Mouse (Mus musculus) gastrocnemius, postnatal 14 days (tissue): ENCODE data around the gene Ino80e. TPM values are rescaled to one million over a fixed set of nuclear protein-coding genes. Genes with fewer than 3 reads are reported as not detected.
"Not testable (repeated sequence)": the region's sequence is repeated elsewhere in the genome, so short reads cannot be mapped to it uniquely, and the experiment has no call there.

ENCODE experiments used
- DNase-seq: peaks from one replicate; pipeline ENCODE4 v3.0.0; 2021; ENCODE audit warnings: mixed read lengths
- intact Hi-C: fragments of 180-260 bp; cut with DNase I; formaldehyde crosslinking; loops from one replicate; pipeline ENCODE4 v1.15.1; 2025; ENCODE audit warnings: low total_unique reads
- long read RNA-seq, 2 experiments: library from polyadenylated mRNA; stranded (forward); transcript quantifications; one replicate each; pipeline ENCODE4 v2.0.0; 2021
- total RNA-seq, 2 experiments: library from RNA; stranded (reverse); gene quantifications; 2 replicates each; pipeline ENCODE4 v1.2.3; 2021

Ino80e gene
- total RNA-seq: 10 to 100 TPM; 13.7 to 14.1 TPM
- long read RNA-seq, experiment 1, transcript Ino80e-203 (7 exons, 1,973 nt): major isoform, 12 of 16 reads
- long read RNA-seq, experiment 1, partial matches to known transcripts: 1 of 16 reads
- long read RNA-seq, experiment 1, other reads (novel, unspliced or antisense): 3 of 16 reads
- long read RNA-seq, experiment 2, transcript Ino80e-203 (7 exons, 1,973 nt): major isoform, 7 of 10 reads
- long read RNA-seq, experiment 2, partial matches to known transcripts: 1 of 10 reads
- long read RNA-seq, experiment 2, other reads (novel, unspliced or antisense): 2 of 10 reads

DNA sequence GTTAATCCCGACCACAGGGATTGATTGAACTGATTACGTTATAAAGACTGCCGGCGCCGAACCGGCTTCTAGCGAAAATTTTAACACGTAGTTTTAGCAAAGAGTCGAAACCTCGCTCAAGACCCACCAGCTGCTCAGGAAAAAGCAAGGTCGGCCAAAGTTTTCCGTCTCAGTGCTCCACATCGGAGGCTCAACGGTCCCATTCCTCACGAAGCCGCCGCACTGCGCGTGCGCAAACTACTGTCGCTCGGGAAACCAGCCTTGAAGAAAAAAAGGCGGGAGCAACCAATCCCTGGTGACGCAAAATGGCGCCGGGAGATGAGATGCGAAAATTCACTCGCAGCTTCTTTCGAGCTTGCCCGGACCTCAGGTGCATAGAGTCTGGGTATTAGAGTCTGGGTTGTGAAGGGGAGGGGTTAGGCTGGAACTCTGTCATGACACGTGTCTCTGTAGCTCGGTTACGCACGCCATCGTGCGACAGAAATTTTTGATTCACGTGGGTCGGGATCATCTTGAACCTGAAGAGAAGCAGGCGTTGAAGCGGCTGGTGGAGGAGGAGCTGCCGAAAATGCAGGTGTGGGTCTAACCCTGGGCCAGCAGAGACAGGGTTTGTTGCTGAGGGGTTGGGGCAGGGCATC lies at the start of gene Ino80e:
TSS of gene Ino80e (minus strand) at position 231 of the 638 bp plus-strand sequence.
- peak; percentile 94 for DNase-seq
- intact Hi-C loops: no loop called here

DNA sequence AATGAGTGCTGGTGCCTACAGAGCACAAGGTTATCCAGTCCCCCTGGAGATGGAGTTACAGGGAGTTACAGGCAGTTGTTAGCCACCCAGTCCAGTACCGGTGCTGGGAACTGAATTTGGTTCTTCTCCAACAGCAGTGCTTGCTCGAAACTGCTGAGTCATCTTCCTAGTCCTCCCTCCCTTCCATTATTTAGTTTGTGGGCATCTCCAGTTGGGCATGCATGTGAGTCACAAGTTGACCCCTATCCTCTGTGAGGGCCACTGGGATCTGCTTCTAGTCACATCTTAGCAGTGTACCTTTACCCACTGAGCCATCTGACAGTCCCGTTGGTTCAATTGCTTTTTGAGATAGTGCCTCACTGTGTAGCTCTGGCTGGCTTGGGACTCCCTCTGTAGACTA lies 43.4 kb upstream of the Ino80e start:
- DNase-seq: no peak
- intact Hi-C loops: no loop called here

DNA sequence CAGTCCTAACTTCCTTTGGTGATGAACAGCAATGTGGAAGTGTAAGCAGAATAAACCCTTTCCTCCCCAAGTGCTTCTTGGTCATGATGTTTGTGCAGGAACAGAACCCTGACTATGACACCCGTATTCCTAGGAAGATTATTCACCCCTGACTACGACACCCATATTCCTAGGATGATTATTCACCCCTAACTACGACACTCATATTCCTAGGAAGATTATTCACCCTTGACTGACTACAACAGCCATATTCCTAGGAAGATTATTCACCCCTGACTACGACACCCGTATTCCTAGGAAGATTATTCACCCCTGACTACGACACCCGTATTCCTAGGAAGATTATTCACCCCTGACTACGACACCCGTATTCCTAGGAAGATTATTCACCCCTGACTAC lies 37.6 kb upstream of the Ino80e start:
- intact Hi-C loops: not testable (repeated sequence)

DNA sequence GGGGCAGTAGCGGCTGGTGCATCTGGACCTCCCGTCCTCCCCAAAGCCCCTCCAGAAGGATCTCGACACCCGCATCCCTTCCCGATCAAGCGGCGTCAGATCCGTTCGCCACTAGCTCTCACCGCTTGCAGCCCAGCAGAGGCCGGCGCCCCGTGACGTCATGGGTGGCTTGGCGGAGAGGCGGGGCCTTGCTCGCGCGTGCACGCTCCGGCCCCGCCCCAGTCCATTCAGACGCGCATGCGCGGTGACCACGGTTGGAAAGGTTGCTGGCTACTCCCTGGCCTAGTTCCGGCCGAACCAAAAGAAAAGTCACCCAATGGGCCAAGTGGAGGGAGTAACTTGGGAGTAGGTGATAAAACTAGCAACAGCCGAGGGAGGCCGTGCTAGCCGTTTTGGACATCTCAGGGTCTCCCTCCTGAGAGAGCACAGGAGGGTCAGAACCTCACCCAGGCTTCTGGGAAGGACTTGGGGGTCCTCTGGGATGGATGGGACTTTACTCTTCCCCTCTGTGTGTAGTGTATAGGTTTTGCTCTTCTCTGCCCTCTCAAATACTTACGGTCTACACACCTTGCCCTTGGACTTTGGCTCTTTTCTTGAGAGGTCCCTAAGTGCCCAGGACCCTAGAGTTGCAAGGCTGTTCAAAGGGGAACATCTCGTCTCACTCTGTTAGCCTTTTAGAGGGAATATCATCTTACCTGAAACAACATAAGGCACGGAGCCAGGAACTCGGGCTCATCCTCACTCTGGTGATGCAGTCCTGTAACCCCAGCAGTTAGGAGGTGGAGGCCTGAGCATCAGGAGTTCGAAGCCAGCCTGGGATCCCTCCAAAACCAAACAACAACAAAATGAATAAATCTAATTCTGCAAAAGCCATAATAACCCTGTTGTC lies 36.2 kb upstream of the Ino80e start:
- peak; percentile 99 for DNase-seq
- intact Hi-C loops: no loop called here

More for the DNA sequence above, 37.6 kb upstream of the Ino80e start:
- not testable (repeated sequence) for DNase-seq

DNA sequence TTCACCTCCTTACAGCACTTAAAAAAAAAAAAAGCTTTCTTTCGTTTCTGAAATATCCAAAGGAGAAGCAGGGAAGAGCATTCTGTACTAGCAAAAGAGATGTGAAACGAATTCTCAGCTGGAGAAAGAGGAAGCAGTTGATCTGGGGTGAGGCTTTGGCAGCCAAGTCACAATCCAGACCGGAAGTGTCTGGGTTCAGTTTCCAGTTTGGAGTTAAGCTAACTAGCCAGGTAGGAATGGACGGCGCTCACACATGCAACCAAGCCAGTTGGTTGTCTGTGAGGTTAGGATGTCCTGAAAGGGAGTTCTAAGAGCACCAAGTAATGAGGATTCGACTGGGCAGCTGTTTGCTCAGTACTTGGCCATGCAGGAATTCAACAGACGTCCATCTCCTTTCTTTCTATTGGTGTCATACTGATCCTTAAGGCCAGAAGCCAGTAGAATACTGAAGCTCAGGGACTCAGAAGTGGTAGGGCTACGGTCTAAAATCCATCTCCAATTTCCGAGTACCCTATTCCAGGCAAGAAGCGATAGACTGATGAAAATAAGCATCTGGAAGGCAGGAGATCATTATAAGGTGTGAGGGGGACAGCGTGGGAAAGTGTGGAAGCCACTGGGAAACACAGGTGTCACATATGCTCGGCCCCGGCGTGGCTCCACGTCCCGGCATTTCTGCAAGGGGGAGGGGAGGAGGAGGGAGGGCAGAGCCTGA lies 35.4 kb upstream of the Ino80e start:
- DNase-seq: no peak
- intact Hi-C loops: no loop called here

DNA sequence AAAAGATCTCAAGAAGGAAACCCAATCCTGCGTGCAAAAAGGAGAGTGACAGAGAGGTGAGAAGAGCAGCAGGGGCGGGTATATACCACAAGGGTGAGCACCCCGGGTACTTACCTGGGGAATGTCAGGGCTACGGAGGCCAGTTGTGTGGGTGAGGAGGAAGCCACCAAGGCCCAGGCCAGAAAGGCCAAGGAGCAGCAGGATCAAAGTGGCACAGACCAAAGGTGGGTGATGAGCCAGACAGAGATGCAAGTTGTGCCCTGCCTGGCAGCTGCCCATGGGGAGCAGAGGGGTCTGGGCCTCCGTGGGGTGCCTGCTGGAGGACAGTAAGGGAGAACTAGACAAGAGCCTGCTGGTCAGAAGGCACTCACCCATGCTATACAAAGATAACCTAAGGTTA lies 34.7 kb upstream of the Ino80e start:
- intact Hi-C loops: no loop called here
- no peak for DNase-seq

DNA sequence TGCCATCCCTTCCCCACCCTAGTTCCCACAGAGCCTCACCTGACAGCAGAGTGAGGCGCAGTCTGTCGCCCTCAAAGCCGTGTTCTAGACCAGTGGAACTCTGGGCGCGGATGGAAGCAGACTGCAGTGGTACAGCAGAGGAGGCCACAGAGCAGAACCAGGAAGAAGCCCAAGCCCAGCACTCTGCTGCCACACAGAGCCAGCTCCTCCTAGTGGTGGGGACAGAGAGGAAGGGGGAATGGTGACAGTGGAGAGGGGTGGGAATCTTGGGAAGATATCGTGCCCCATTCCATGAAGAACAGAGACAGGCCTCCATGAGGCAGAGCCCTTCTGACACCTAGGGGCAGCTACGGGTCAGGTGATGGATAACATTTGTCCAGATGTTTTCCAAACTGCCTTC lies 26.7 kb upstream of the Ino80e start:
- DNase-seq: no peak
- intact Hi-C loops: no loop called here

DNA sequence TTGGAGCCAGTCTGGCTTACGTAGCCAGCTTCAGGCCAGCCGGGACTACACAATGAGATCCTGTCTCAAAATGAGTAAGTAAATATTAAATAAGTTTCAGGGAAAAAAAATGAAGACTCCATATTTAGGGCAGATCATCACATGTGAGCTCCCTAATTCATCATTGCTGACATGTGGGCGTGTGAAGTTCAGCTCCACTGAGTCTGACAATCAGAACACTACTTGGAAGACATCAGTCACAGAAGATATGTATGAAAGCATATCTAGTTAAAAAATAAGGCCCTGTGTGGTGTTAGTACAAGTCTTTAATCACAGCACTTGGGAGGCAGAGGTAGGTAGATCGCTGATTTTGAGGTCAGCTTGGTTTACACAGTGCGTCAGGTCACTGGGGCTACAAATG lies 25.1 kb upstream of the Ino80e start:
- intact Hi-C loops: no loop called here
- no peak for DNase-seq

DNA sequence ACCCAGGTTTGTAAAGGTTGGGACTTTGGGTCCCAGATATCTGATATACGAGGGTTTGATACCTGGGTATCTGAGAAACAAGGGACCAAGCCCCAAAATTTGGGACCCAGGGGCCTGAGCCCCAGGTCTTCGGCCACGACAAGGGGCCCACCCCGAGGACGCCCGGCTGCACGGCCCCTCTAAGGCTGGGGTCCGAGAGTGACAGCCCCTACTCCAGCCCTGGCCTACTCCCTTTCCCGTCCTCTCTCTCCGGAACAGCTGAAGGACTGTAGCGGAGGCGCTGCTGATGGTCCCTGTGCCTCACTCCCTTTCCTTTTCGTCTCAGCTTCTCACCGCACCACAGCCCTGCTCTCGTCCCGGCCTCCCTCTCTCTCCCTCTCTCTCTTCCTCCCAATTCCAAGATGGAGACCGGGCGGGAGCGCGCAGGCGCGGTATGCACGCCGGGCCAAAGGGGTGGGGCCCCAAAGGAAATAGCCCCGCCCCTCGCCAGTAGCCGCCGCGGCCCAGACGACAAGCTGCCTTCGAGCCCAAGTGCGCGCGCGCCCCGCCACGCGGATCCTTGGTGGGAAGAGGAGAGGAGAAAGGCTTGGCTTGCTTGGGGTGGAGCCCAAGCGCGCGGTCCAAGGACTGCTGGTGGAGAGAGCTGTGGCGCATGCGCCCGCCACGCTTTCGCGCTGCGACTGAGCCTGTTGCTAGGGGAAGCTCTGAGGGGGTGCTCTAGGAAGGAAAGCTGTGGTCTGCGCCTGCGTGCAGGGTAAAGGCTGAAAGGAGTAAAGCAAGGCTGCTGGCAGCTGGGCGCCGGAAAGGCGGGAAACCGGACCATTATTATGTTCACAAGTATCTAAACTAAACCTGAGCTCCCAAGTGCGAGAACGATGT lies 22.3 kb upstream of the Ino80e start, which contains the start of gene Taok2:
TSS of gene Taok2 (minus strand) at position 418 of the 879 bp plus-strand sequence.
- DNase-seq: peak; percentile 98
- intact Hi-C loops: no loop called here

DNA sequence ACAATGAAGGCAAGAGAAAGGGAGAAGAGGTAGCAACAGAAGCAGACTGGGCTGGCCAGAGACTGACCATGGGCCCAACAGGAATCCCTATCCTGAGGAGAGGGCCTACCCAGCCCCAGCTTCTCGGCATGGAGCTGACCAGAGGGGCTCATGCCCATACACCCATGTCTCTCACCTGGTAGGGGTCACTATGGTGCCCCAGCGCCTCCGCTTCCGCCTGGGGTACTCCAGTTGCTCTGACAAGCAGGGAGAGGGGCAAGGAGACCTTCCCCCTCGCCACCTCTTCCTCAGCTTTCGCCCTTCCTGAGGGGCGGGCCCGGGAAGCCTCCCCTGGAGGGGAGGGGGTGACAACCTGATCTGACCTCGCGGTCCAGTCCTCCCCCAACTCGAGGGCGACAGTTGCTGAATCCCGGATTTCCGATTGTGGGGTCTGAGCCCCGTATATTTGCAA lies 21.6 kb upstream of the Ino80e start:
- no peak for DNase-seq
- intact Hi-C loops: no loop called here

DNA sequence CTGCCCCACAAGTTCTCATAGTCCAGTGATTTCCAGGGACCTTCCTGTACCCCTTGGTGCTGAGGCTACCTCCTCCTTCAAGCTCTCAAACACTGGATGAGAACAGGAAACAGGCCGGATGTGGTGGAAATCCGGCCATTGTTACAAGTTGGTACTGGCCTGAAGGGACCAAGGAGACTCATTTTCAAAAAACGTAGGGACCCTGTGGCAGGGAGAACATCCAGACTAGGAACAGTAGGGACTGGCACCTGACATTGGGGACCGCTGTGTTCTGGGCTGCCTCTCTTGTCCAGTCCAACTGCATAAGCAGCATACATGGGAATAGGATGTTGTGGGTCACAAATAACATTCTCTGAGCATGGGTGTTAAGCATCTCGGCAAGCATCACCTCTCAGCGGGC lies 18.9 kb upstream of the Ino80e start:
- no peak for DNase-seq
- intact Hi-C loops: no loop called here

DNA sequence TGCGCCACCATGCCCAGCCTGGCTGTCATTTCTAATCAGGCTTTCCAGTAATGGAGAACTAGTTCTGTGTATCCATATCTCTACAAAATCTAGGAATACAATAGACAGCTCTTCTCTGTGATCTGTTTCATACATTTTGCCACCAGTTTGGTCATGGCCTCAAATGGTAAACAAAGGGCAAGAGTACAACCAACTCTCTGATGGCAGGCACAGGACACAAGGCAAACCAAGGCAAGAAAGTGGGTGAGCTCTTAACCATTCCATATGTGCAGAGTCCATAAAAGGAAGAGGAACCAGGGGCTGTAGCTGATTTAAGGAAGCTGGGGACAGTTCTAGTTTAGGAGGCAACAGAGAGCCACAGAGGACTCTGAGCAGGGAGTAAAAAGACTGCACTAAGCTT lies 15.1 kb upstream of the Ino80e start:
- intact Hi-C loops: no loop called here
- no peak for DNase-seq

DNA sequence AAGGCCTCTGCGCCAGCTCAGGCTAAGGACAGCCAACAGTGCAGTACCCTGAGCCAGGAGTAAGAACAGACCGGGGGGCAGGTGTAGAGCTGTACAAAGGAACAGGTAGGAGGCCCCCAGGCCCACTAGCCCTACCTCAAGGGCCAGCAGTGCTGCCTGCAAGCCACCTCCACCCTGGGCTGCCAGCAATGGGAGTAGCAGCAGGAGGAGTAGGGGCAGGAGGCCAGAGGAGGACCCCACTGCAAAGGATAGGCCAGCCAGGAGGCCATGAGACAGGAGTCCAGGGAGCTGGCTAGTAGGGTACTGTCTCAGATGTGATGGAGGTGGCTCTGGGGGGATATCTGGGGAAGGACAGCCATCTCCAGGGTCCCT lies 8.3 kb upstream of the Ino80e start:
- intact Hi-C loops: no loop called here
- no peak for DNase-seq

DNA sequence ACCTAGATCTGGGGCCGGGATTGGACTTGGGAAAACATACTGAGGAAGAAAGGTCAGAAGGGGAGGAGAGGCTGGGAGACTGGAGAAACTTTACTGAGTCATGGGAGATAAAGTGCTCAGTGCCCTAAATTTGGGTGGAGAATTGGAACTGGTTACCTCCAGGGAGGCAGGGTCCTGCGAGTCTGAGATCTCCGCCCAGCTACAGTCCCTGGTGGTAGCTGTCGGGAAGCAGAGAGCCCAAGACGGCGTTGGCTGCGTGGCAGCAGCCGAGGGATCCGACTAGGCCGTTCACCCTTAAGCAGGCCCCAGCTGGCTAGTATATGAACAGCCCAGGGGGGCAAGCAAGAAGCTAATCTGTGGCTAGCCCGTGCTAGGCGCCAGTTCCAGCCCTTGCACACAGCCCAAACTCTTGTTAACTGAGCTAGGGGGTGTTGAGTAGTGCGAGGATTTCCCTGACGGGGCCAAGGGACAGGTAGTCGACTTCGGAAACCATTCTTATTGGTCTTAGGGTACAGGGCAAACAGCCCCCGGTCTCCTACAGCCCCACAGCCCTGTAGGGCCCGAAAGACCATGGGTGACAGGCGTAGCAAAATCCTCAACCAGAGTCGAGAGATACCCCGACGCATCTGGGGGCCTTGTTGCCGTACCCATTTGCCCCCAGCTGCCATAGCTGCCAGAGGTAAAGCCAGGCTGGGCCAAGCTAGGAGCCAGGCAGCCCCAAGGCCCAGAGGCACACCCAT lies 7.8 kb upstream of the Ino80e start:
- DNase-seq: no peak
- intact Hi-C loops: no loop called here

DNA sequence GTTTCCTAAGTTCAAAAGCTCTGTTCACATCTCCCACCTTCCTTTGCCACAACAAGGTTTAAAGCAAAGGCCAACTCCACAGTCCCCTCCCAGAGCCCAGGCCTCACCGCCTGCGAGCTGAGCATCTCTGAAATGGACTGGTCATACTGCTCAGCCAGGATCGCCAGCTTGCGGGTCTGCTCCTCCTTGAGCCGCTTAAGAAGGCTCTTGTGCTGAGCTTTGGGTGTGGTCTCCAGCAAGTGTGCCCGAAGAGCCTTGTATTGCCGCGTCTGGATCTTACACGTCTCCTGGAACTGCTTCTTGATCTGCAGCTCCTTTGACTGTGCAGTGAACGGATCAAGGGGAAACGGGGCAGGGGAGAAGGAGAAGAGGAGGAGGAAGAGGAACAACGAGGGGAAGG lies 5.8 kb upstream of the Ino80e start:
- intact Hi-C loops: no loop called here
- DNase-seq: no peak

DNA sequence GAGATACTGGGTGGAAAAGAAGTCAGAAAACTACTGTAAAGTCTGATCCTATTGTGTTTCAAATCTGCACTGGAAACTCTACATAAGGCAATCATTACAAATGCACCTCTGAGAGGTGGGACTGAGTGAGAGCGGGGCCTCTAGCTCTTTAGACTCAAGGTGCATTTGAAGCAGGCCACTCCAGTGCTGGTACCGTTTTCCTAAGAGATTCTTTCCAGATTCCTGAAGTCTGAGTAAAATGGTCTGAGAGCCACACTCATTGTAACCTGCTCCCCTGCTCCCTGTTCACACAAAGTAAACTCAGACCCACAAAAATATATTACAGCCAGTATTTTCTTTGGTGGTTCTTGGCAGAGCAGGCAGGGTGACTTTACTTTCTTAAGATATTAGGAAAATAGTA lies 5.4 kb upstream of the Ino80e start:
- intact Hi-C loops: no loop called here
- no peak for DNase-seq

DNA sequence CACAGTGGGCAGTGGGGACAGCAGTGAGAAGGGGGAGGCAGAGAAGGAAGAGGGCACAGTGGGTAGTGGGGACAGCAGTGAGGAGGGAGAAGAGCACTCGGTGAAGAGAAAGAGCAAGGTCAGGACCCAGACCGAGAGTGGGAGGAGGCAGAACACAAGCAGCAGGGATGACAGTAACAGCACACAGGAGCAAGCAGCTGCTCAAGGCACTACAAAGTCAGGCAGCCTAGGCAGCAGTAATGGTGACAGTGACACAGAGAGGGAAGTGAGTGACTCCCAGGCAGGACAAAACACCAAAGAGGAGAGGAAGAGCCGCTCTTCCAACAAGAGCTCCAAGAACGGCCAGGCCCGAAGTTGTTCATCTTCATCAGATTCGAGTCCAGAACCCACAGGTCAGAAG lies 1.6 kb upstream of the Ino80e start:
- intact Hi-C loops: no loop called here
- no peak for DNase-seq

DNA sequence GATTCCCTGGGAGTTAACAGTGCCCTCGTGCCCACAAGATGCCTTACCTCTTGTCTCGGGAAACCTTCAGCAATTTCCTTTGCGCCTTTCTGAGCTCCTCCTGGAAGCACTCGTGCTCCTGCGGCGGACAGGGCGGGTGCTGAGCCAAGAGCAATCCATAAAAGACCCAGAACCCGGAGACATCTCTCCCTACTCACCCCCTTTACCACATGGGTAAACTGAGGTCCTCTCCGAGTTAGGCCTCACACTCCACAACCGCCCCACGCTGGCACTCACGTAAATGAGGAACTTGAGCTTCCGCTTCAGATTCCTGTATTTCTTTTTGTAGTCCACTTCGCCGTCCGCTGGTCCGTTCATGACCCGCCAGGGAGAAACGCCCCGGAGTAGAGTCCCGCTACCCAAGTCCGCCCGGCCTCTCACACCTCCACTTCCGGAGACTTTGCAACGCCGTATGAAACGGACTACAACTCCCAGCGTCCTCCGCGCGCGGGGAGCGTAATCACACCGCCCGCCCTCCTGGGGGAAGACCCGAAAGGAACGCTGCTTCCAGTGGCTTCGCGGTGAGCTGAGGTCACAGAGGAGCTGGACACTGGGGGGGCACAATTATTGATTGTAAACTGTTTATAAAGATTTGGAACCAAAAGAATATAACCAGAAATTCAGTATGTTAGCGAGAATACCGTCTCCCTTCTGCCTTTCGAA lies 597 bp downstream of the Ino80e start, which contains the start of gene Hirip3:
TSS of gene Hirip3 (plus strand) at position 544 of the 702 bp plus-strand sequence.
- intact Hi-C loops: no loop called here
- peak; percentile 95 for DNase-seq
